Mouse (Mus musculus): Measurements from ENCODE around the gene Armcx5. TPM values are rescaled to one million over a fixed set of nuclear protein-coding genes. Genes with fewer than 3 reads are reported as not detected.

Armcx5 gene
- polyA plus RNA-seq, 1 experiment from 2014 or later = 2.9 TPM

MicroRNAs encoded within 50 kb of the gene (microRNA counts, 519-probe panel; counts per million panel counts)
- microRNA mmu-miR-1970 = 60.7 counts per million

Small RNAs within 50 kb of the gene (microRNA-seq; reads per million reads assigned to microRNA genes)
- gene Mir1970 = not detected
- not detected for gene Mir7646

Other genes starting within 250 kb of the Armcx5 start
- not detected in 2 replicates for gene AV320801, start 248.1 kb upstream of the Armcx5 start, polyA plus RNA-seq (2015; fragmentation: Nextera tagmentation; extraction: Ambion mirVana)
- 0.05 and 0.14 TPM in 2 replicates for gene Nxf7, start 144.0 kb upstream of the Armcx5 start, polyA plus RNA-seq (2015; fragmentation: Nextera tagmentation; extraction: Ambion mirVana)
- not detected in 2 replicates for gene Prame, start 115.0 kb upstream of the Armcx5 start, polyA plus RNA-seq (2015; fragmentation: Nextera tagmentation; extraction: Ambion mirVana)
- gene Tcp11x2, start 48.9 kb upstream of the Armcx5 start, polyA plus RNA-seq (2015; fragmentation: Nextera tagmentation; extraction: Ambion mirVana) = not detected in 2 replicates
- gene Tmsb15a, start 17.5 kb upstream of the Armcx5 start, polyA plus RNA-seq (2015; fragmentation: Nextera tagmentation; extraction: Ambion mirVana) = not detected in 2 replicates
- 6.5 and 6.7 TPM in 2 replicates for gene Gprasp1, start within 50 bp of the Armcx5 start, polyA plus RNA-seq (2015; fragmentation: Nextera tagmentation; extraction: Ambion mirVana)
- gene Bhlhb9, start 54.9 kb downstream of the Armcx5 start, polyA plus RNA-seq (2015; fragmentation: Nextera tagmentation; extraction: Ambion mirVana) = 9.8 and 10.4 TPM in 2 replicates
- gene Gprasp2, start 96.3 kb downstream of the Armcx5 start, polyA plus RNA-seq (2015; fragmentation: Nextera tagmentation; extraction: Ambion mirVana) = 1.4 and 1.5 TPM in 2 replicates

Data from liver, embryonic 16.5 days (tissue).